Mouse (Mus musculus) neural tube, embryonic 11.5 days (tissue): ENCODE measurements at regions not wholly inside any gene's neighbourhood (a gene's known extent, or its start where the extent isn't known, plus 50 kb on each side); places are given as distances from the start of the nearest gene placed in this dataset.
A peak's percentile ranks its signal among the peaks of the same experiment; 100 is the strongest.

Experiments
- ATAC-seq: fragments of 200-750 bp; cut with Nextera tagmentation; 2 replicates; pipeline ENCODE4 v1.8.0; 2017; ENCODE audit warnings: moderate number of reproducible peaks, mild to moderate bottlenecking, moderate TSS enrichment, moderate library complexity; ENCODE audit not compliant: insufficient read depth, low FRiP score, low TSS enrichment
- DNase-seq: peaks from one replicate; pipeline ENCODE4 v3.0.0-alpha.2; 2015; ENCODE audit warnings: low spot score
- H3K27ac ChIP-seq: fragments of 300-500 bp; sonication (generic); 2 replicates; pipeline ENCODE4 v1.5.1; 2014; ENCODE audit warnings: low read depth, mild to moderate bottlenecking, low read length
- H3K27me3 ChIP-seq: fragments of 300-500 bp; sonication (generic); 2 replicates; pipeline ENCODE4 v1.6.1; 2014; ENCODE audit warnings: mild to moderate bottlenecking, low read length, mixed read lengths; ENCODE audit not compliant: control insufficient read depth, insufficient read depth
- H3K36me3 ChIP-seq: fragments of 300-500 bp; sonication (generic); 2 replicates; pipeline ENCODE4 v1.6.1; 2014; ENCODE audit warnings: mild to moderate bottlenecking, low read length, moderate library complexity, mixed read lengths; ENCODE audit not compliant: control insufficient read depth, insufficient read depth
- H3K4me1 ChIP-seq: fragments of 300-500 bp; sonication (generic); 2 replicates; pipeline ENCODE4 v1.6.1; 2014; ENCODE audit warnings: low read length, mixed read lengths; ENCODE audit not compliant: control insufficient read depth, insufficient read depth
- H3K4me2 ChIP-seq: fragments of 300-500 bp; sonication (generic); 2 replicates; pipeline ENCODE4 v1.6.1; 2014; ENCODE audit warnings: low read depth, mild to moderate bottlenecking, moderate library complexity
- H3K4me3 ChIP-seq: fragments of 300-500 bp; sonication (generic); 2 replicates; pipeline ENCODE4 v1.5.1; 2014; ENCODE audit warnings: low read depth, low read length
- H3K9ac ChIP-seq: fragments of 300-500 bp; sonication (generic); 2 replicates; pipeline ENCODE4 v1.6.1; 2014; ENCODE audit warnings: mild to moderate bottlenecking, low read length
- H3K9me3 ChIP-seq: fragments of 300-500 bp; sonication (generic); 2 replicates; pipeline ENCODE4 v1.6.1; 2016; ENCODE audit warnings: low read length; ENCODE audit not compliant: control insufficient read depth
- WGBS: fragments of 180-500 bp; shearing (Covaris S2); extraction: QIAGEN DNeasy Blood & Tissue Kit; methylation state at CpG from one replicate; pipeline ENCODE4 v1.1.7; 2014; 5-methylcytosine and 5-hydroxymethylcytosine counted together

DNA sequence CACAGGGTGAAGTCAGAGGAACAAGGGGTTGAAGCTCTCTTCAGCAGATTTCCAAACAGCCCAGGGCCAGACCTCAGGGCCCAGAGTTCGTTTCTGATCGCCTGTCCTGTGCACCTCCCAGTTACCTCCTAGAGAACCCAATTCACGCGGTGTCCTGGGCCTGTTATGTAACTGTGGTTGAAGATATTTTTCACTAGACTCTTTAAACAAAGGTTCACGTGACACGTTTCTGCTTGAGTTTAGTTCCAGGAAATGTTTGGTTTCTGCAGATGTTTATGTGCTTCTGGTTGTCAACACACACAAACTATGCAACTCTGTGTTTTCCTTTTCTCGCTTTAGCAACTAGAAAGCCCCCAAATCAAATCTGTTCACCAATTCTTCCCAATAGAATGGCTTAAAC, 214.0 kb upstream of the Mkln1 start:
- DNase-seq (no peak), ATAC-seq (no peak)
- no peak overlapping the region for H3K9ac ChIP-seq
- no peak overlapping the region for H3K4me3 ChIP-seq
- no peaks in the 10 kb centered on the region for H3K9me3 ChIP-seq
- H3K27ac ChIP-seq = no peak overlapping the region
- H3K27me3 ChIP-seq = no peaks in the 10 kb centered on the region
- no peaks in the 10 kb centered on the region for H3K4me1 ChIP-seq
- WGBS = 87% methylated on average over 7 of the region's 7 CpGs
- no peak overlapping the region for H3K4me2 ChIP-seq
- H3K36me3 ChIP-seq = no peaks in the 10 kb centered on the region

- no peak overlapping the region for H3K9ac ChIP-seq
- no peaks in the 10 kb centered on the region for H3K27me3 ChIP-seq
- H3K27ac ChIP-seq = no peak overlapping the region
- ATAC-seq (no peak), DNase-seq (no peak)
- H3K4me2 ChIP-seq = no peak overlapping the region
- H3K4me1 ChIP-seq = no peaks in the 10 kb centered on the region
- H3K36me3 ChIP-seq = no peaks in the 10 kb centered on the region
- no peaks in the 10 kb centered on the region for H3K9me3 ChIP-seq
- H3K4me3 ChIP-seq = no peak overlapping the region
- 90% methylated on average over 2 of the region's 2 CpGs for WGBS
Measured at GRCm38 (mm10) chr6:31185151-31185550, 213.4 kb upstream of the Mkln1 start.

DNA sequence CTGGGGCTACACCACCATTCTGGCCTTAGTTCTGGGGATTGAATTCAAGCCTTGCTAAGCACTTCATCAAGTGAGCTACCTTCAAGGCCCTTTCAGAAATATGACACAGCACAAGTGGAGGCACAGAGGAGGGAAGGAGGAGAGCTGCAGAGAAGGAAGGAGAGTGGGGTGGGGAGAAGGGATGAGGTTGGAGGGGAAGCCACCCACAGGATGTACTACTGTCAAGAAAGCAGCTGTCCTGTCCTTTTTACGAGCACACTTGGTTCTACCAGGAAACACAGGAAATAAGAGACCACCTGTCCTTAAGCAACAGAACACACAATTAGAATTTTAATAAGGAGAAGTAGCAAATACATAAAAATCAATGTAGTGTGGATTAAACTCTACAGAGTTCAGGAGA, 210.5 kb upstream of the Mkln1 start:
- 73% methylated on average over 1 of the region's 1 CpGs for WGBS
- no peaks in the 10 kb centered on the region for H3K4me1 ChIP-seq
- ATAC-seq = no peak
- H3K4me3 ChIP-seq = no peak overlapping the region
- no peaks in the 10 kb centered on the region for H3K27me3 ChIP-seq
- no peaks in the 10 kb centered on the region for H3K36me3 ChIP-seq
- no peak overlapping the region for H3K9ac ChIP-seq
- no peaks in the 10 kb centered on the region for H3K9me3 ChIP-seq
- no peak overlapping the region for H3K27ac ChIP-seq
- no peak for DNase-seq
- no peak overlapping the region for H3K4me2 ChIP-seq

- Histone ChIP-seq H3K27me3 (no peaks in the 10 kb centered on the region), H3K4me1 (no peaks in the 10 kb centered on the region), H3K27ac (no peak overlapping the region), H3K4me2 (no peak overlapping the region), H3K9me3 (no peaks in the 10 kb centered on the region), H3K36me3 (no peaks in the 10 kb centered on the region), H3K4me3 (no peak overlapping the region), H3K9ac (no peak overlapping the region)
- ATAC-seq (no peak), DNase-seq (peak; percentile 28)
- 60% methylated on average over 7 of the region's 7 CpGs for WGBS
Measured at GRCm38 (mm10) chr6:31189060-31189459, 209.5 kb upstream of the Mkln1 start.

- Histone ChIP-seq H3K4me3 (no peak overlapping the region), H3K27me3 (no peaks in the 10 kb centered on the region), H3K9me3 (no peaks in the 10 kb centered on the region), H3K27ac (no peak overlapping the region), H3K9ac (no peak overlapping the region), H3K4me1 (no peaks in the 10 kb centered on the region), H3K4me2 (no peak overlapping the region), H3K36me3 (no peaks in the 10 kb centered on the region)
- no peak for ATAC-seq
- DNase-seq = no peak
- 85% methylated on average over 5 of the region's 5 CpGs for WGBS
Measured at GRCm38 (mm10) chr6:31190070-31190469, 208.5 kb upstream of the Mkln1 start.

DNA sequence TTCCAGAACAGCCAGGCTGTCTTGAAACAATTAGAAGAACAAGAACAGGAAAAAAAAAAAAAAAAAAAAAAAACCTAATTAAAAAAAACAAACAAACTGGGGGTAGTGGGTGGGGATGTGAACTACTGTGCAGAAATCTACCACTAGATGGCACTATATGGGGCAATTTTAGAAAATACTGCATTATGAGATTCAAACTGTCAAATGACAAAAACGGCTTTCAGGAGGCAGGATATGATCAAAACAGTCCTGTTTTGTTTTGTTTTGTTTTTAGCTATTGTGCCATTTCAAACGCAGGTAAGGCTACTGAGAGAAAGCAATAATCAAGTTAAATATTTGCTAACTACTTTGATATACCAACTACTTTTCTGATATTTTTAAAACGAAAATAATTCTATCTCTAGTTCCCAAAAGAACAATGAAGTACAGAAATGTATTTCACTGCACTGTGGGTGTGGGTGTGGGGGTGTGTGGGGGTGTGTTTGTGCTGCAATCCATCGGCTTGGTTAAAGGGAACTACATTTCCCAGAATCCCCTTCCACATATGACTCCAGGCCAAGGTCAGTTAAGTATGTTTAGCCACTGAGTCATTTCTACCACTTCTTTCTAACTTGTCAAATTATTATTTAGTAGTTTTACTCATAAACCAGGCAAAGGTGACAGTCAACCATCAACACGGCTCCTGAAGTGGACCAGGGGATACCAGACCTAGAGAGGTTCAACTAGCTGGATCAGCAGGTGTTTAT, 207.7 kb upstream of the Mkln1 start:
- no peak for ATAC-seq
- Histone ChIP-seq H3K27ac (no peak overlapping the region), H3K4me1 (no peaks in the 10 kb centered on the region), H3K4me3 (no peak overlapping the region), H3K4me2 (no peak overlapping the region), H3K36me3 (no peaks in the 10 kb centered on the region), H3K9me3 (no peaks in the 10 kb centered on the region), H3K27me3 (no peaks in the 10 kb centered on the region), H3K9ac (no peak overlapping the region)
- 57% methylated on average over 5 of the region's 5 CpGs for WGBS
- no peak for DNase-seq

- Histone ChIP-seq H3K4me2 (no peak overlapping the region), H3K36me3 (no peaks in the 10 kb centered on the region), H3K9ac (no peak overlapping the region), H3K27me3 (no peaks in the 10 kb centered on the region), H3K4me3 (no peak overlapping the region), H3K4me1 (no peaks in the 10 kb centered on the region), H3K27ac (no peak overlapping the region), H3K9me3 (no peaks in the 10 kb centered on the region)
- DNase-seq (no peak), ATAC-seq (no peak)
- 91% methylated on average over 14 of the region's 14 CpGs for WGBS
Measured at GRCm38 (mm10) chr6:31191577-31191976, 207.0 kb upstream of the Mkln1 start.

GRCm38 (mm10) chr6:31192197-31192596, 206.3 kb upstream of the Mkln1 start:
- H3K9ac ChIP-seq = no peak overlapping the region
- H3K27ac ChIP-seq = no peak overlapping the region
- H3K4me2 ChIP-seq = no peak overlapping the region
- DNase-seq (no peak), ATAC-seq (no peak)
- H3K4me3 ChIP-seq = no peak overlapping the region
- no peaks in the 10 kb centered on the region for H3K36me3 ChIP-seq
- no peaks in the 10 kb centered on the region for H3K9me3 ChIP-seq
- no peaks in the 10 kb centered on the region for H3K27me3 ChIP-seq
- H3K4me1 ChIP-seq = no peaks in the 10 kb centered on the region
- 86% methylated on average over 4 of the region's 4 CpGs for WGBS

GRCm38 (mm10) chr6:31193202-31193601, 205.3 kb upstream of the Mkln1 start:
- H3K4me2 ChIP-seq = no peak overlapping the region
- WGBS = 93% methylated on average over 5 of the region's 5 CpGs
- no peak overlapping the region for H3K27ac ChIP-seq
- H3K4me1 ChIP-seq = no peaks in the 10 kb centered on the region
- H3K36me3 ChIP-seq = no peaks in the 10 kb centered on the region
- no peak for DNase-seq
- no peaks in the 10 kb centered on the region for H3K9me3 ChIP-seq
- no peak for ATAC-seq
- no peaks in the 10 kb centered on the region for H3K27me3 ChIP-seq
- H3K9ac ChIP-seq = no peak overlapping the region
- no peak overlapping the region for H3K4me3 ChIP-seq
